Mouse (Mus musculus): ENCODE data around the gene Prpf8. TPM values are rescaled to one million over a fixed set of nuclear protein-coding genes. Genes with fewer than 3 reads are reported as not detected.
"Not testable (repeated sequence)": the region's sequence is repeated elsewhere in the genome, so short reads cannot be mapped to it uniquely, and the experiment has no call there.

Gene Prpf8
- polyA plus RNA-seq, 1 experiment: 35.4 TPM

DNA sequence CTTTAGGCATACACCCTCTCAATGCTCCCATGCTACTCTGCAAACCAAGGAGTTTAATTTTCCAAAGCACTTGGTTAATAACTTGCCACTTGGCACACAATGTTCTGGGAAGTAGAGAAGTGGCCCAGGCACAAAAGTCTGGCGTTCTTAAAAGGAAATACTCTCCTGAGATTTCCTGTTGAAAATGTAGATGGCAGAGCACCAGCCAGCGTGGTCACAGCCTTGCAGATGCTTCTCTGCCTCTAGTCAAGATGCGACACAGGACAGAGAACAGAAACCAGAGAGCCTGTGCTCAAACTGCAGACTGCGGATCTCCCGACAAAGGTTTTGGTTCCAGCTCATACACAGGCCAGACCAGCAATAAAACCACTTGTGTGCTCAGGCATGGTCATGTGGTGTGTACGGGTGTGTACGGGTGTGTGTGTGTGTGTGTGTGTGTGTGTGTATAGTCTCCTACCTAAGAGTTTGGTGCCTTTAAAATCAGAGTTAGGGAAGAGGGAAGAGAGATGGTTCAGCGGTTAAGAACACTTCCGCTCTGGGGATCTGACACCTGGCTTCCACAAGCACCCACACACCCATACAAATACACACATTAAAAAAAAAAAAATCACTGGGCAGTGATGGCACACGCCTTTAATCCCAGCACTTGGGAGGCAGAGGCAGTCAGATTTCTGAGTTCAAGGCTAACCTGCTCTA is 31.4 kb upstream of the Prpf8 start:
- H3K27ac ChIP-seq (ENCODE audit: control insufficient read depth, insufficient read depth, low read depth, low read length, poor library complexity): peak overlapping the region; percentile 66
- WGBS: 34% methylated on average over 10 of the region's 10 CpGs
- no peak overlapping the region for H3K4me3 ChIP-seq (replicated peaks; ENCODE audit: control insufficient read depth, low read depth, low read length)
- no peak for TF ChIP-seq POLR2A (IDR thresholded peaks at IDR 0.05; ENCODE audit: borderline replicate concordance, control insufficient read depth, low read depth, low read length)
- no peak for TF ChIP-seq CTCF (IDR thresholded peaks at IDR 0.05; ENCODE audit: control insufficient read depth, insufficient read depth, low read length)
- peaks cover 16% of the 10 kb centered on the region for H3K4me1 ChIP-seq (ENCODE audit: control insufficient read depth, insufficient read depth, low read length)

DNA sequence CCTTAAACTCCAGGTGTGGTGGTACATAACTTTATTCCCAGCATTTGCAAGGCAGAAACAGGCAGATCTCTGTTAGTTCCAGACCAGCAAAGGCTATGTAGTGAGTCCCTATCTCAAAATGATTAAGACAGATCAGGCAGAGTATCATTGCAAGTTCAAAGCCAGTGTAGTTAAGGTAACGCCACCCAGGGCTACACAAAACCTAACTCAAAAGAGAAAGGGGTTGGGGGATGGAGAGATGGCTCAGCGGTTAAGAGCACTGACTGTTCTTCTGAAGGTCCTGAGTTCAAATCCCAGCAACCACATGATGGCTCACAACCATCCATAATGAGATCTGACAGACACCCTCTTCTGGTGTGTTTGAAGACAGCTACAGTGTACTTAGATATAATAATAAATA is 30.6 kb upstream of the Prpf8 start:
- WGBS: 85% methylated on average over 2 of the region's 2 CpGs
- H3K27ac ChIP-seq (ENCODE audit: control insufficient read depth, insufficient read depth, low read depth, low read length, poor library complexity): peak overlapping the region; percentile 35; the same call in 1 of the 2 replicates
- peaks cover 14% of the 10 kb centered on the region for H3K4me1 ChIP-seq (ENCODE audit: control insufficient read depth, insufficient read depth, low read length)
- H3K4me3 ChIP-seq (replicated peaks; ENCODE audit: control insufficient read depth, low read depth, low read length): not testable (repeated sequence)

DNA sequence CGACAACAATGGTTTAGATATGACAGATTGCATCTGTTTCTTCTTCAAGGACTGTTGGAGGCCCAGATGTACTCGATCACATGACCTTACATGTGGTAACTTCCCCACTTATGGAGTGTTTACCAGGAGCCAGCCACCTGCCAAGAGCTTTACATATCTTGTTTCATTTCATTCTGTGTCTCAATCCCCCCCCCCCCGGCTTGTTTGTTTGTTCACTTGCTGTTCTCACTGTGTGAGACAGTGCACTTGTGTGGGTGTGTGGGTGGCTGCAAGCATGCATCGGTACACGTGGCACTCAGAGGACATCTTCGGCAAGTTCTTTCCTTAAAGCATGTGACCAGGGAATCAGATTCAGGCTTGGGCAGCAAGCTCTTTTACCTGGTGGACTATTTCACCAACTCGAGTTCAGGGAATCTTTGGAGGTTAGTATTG is 30.2 kb upstream of the Prpf8 start:
- H3K4me3 ChIP-seq (replicated peaks; ENCODE audit: control insufficient read depth, low read depth, low read length): no peak overlapping the region
- TF ChIP-seq CTCF (IDR thresholded peaks at IDR 0.05; ENCODE audit: control insufficient read depth, insufficient read depth, low read length): no peak
- TF ChIP-seq POLR2A (IDR thresholded peaks at IDR 0.05; ENCODE audit: borderline replicate concordance, control insufficient read depth, low read depth, low read length): no peak
- peaks cover 14% of the 10 kb centered on the region for H3K4me1 ChIP-seq (ENCODE audit: control insufficient read depth, insufficient read depth, low read length)
- 50% methylated on average over 7 of the region's 7 CpGs for WGBS
- H3K27ac ChIP-seq (ENCODE audit: control insufficient read depth, insufficient read depth, low read depth, low read length, poor library complexity): peak overlapping the region; percentile 2; the same call in 1 of the 2 replicates

DNA sequence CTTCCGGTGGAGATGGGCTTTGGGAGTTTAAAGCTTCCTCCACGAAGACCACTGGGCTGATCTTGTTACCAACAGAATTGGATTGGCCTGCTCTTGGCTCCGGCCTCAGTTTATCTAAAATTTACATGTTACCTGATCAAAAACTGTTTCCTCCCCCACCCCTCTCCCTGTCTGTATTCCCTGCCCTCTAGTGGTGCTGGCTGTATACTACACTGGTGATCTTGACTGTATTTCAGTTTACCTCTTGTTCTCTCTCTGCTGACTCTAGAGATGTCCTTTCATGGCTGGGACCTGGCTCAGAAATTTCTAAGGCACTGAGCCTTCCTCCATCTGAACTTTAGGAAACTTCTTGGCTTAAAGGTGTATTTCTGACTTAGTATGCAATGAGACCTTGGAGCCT is 28.4 kb upstream of the Prpf8 start:
- Histone ChIP-seq H3K4me1 (ENCODE audit: control insufficient read depth, insufficient read depth, low read length) (peaks cover 14% of the 10 kb centered on the region), H3K4me3 (replicated peaks; ENCODE audit: control insufficient read depth, low read depth, low read length) (no peak overlapping the region), H3K27ac (ENCODE audit: control insufficient read depth, insufficient read depth, low read depth, low read length, poor library complexity) (peak overlapping the region; percentile 92; the same call in 1 of the 2 replicates)
- TF ChIP-seq CTCF (IDR thresholded peaks at IDR 0.05; ENCODE audit: control insufficient read depth, insufficient read depth, low read length) (peak; percentile 30; the same call in 1 of the 2 replicates), POLR2A (IDR thresholded peaks at IDR 0.05; ENCODE audit: borderline replicate concordance, control insufficient read depth, low read depth, low read length) (no peak)
- WGBS: 23% methylated on average over 3 of the region's 3 CpGs

DNA sequence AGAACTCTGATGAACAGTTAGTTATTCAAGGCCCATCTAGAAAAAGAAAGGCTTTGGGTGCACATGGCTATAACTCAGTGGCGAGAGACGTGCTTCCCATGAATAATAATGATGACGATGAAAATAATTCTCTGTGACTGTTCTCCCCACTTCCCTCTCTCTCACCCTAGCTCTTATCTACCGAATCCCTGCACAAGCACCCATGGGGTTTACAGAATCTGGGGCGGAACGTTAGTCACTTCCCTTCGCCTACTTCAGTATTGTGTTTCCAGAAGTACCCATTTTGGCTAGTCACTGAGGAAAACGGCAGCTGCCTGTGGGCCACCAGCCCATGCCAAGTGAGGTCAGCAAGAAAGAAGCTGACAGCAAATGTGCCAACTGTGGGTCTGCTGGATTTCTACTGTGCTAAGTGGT is 28.0 kb upstream of the Prpf8 start:
- no peak overlapping the region for H3K4me3 ChIP-seq (replicated peaks; ENCODE audit: control insufficient read depth, low read depth, low read length)
- WGBS: 6% methylated on average over 8 of the region's 8 CpGs
- TF ChIP-seq POLR2A (IDR thresholded peaks at IDR 0.05; ENCODE audit: borderline replicate concordance, control insufficient read depth, low read depth, low read length): no peak
- no peak for TF ChIP-seq CTCF (IDR thresholded peaks at IDR 0.05; ENCODE audit: control insufficient read depth, insufficient read depth, low read length)
- H3K4me1 ChIP-seq (ENCODE audit: control insufficient read depth, insufficient read depth, low read length): peaks cover 12% of the 10 kb centered on the region
- peak overlapping the region; percentile 92; the same call in 1 of the 2 replicates for H3K27ac ChIP-seq (ENCODE audit: control insufficient read depth, insufficient read depth, low read depth, low read length, poor library complexity)

DNA sequence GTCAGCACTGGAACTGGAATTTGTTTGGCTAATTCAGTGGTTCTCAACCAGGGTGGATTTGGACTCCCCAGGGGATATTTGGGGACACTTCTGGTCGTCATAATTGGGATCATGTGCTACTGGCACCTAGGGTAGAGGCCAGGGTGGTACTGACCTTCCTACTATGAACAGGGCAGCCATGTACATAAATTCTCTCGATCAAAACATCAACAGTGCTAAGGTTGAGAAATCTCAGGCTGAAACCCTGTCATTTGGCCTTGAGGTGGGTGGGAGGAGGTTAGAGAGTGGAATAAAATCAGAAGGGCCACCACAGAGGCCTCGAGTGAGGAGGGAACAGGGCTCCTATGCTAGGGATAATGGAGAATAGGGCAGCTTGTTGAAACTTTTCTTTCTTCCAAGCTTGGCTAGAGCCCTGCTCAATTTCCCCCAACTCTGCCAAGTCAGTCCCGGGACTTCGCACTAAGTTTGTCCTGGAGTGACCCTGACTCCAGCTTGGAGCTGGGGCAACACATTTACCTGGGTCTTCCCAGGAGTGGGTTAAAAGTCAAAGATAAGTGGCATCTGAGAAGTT is 27.4 kb upstream of the Prpf8 start:
- H3K4me3 ChIP-seq (replicated peaks; ENCODE audit: control insufficient read depth, low read depth, low read length): no peak overlapping the region
- WGBS: 38% methylated on average over 5 of the region's 5 CpGs
- TF ChIP-seq POLR2A (IDR thresholded peaks at IDR 0.05; ENCODE audit: borderline replicate concordance, control insufficient read depth, low read depth, low read length) (no peak), CTCF (IDR thresholded peaks at IDR 0.05; ENCODE audit: control insufficient read depth, insufficient read depth, low read length) (no peak)
- H3K4me1 ChIP-seq (ENCODE audit: control insufficient read depth, insufficient read depth, low read length): peaks cover 10% of the 10 kb centered on the region
- peak overlapping the region; percentile 92 for H3K27ac ChIP-seq (ENCODE audit: control insufficient read depth, insufficient read depth, low read depth, low read length, poor library complexity)

DNA sequence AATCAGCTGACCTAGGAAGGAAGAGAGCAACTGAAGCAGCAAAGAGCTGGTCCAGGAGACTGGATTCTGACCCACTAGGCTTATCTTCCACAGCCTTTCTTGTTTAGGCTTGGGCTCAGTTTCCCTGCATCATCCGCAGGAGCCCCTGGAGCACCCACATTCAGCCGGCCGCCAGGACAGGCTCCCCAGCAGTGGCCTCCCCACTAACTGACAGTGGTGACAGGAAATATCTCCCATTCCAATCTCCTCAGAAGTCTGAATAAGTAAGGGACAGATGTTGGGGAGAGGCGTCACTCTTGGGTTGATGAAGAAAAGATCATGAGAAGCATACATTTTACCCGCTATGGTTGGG is 26.9 kb upstream of the Prpf8 start:
- Histone ChIP-seq H3K4me1 (ENCODE audit: control insufficient read depth, insufficient read depth, low read length) (peaks cover 10% of the 10 kb centered on the region), H3K27ac (ENCODE audit: control insufficient read depth, insufficient read depth, low read depth, low read length, poor library complexity) (peak overlapping the region; percentile 92), H3K4me3 (replicated peaks; ENCODE audit: control insufficient read depth, low read depth, low read length) (peak overlapping the region; percentile 1)
- 11% methylated on average over 5 of the region's 5 CpGs for WGBS
- no peak for TF ChIP-seq POLR2A (IDR thresholded peaks at IDR 0.05; ENCODE audit: borderline replicate concordance, control insufficient read depth, low read depth, low read length)
- no peak for TF ChIP-seq CTCF (IDR thresholded peaks at IDR 0.05; ENCODE audit: control insufficient read depth, insufficient read depth, low read length)

DNA sequence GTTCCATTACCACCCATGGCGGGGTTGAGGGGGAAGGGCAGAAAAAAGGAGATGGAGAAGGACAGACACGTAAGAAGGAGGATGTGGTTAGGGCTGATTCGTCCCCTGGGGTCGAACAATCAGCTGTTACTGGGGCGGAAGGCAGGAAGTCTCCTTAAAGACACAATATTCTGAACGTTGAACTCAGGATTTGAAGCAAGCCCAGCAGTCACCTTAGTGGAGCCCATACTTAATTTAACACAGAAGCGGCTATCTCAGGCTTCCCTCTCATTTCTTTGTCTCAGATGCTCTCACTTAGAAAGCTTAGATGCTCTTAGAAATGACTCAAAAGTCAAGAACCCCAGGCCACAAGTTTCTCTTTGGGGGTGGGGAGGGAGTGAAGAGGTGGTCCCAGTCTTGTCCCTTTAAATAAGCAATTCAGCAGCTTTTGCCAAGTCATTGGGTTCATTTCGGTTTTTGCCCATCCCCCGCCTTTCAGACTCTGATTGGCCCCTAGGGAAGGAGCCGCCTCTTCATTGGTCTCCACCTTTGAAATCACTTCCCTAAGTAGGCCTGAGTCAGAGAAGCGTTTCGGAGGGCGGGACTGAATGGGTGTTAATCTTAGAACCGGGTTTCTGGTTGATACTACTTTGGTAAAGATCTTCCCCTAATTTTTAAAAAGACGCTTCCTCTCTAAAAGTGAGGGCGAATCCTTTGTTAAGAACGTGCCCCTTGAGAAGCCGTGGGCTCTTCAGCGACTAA is 26.3 kb upstream of the Prpf8 start:
- Histone ChIP-seq H3K27ac (ENCODE audit: control insufficient read depth, insufficient read depth, low read depth, low read length, poor library complexity) (peak overlapping the region; percentile 92), H3K4me1 (ENCODE audit: control insufficient read depth, insufficient read depth, low read length) (peaks cover 7% of the 10 kb centered on the region; the same call in 1 of the 2 replicates), H3K4me3 (replicated peaks; ENCODE audit: control insufficient read depth, low read depth, low read length) (peak overlapping the region; percentile 56)
- no peak for TF ChIP-seq POLR2A (IDR thresholded peaks at IDR 0.05; ENCODE audit: borderline replicate concordance, control insufficient read depth, low read depth, low read length)
- TF ChIP-seq CTCF (IDR thresholded peaks at IDR 0.05; ENCODE audit: control insufficient read depth, insufficient read depth, low read length): no peak
- WGBS: under 1% methylated on average over 19 of the region's 19 CpGs
